Mouse (Mus musculus): Measurements from ENCODE around the gene Pcp4. TPM values are rescaled to one million over a fixed set of nuclear protein-coding genes. Genes with fewer than 3 reads are reported as not detected.

Gene Pcp4
- total RNA-seq, 2 experiments from 2014 or later, result not detected

GRCm38 (mm10) chr16:96481791-96482190 is 14.4 kb downstream of the Pcp4 start:
- ATAC-seq (replicated peaks; ENCODE audit: poor library complexity, severe bottlenecking), result no peak

GRCm38 (mm10) chr16:96487007-96487684 is 19.7 kb downstream of the Pcp4 start:
- ATAC-seq (replicated peaks; ENCODE audit: poor library complexity, severe bottlenecking), result no peak

- ATAC-seq (replicated peaks; ENCODE audit: poor library complexity, severe bottlenecking), result no peak
Measured at GRCm38 (mm10) chr16:96488038-96488437, 20.6 kb downstream of the Pcp4 start.

GRCm38 (mm10) chr16:96491530-96491929 is 24.1 kb downstream of the Pcp4 start:
- ATAC-seq (replicated peaks; ENCODE audit: poor library complexity, severe bottlenecking), result no peak

GRCm38 (mm10) chr16:96494079-96494478 is 26.7 kb downstream of the Pcp4 start:
- no peak for ATAC-seq (replicated peaks; ENCODE audit: poor library complexity, severe bottlenecking)

- ATAC-seq (replicated peaks; ENCODE audit: poor library complexity, severe bottlenecking), result no peak
Measured at GRCm38 (mm10) chr16:96498951-96499350, 31.5 kb downstream of the Pcp4 start.

GRCm38 (mm10) chr16:96501241-96501640 is 33.8 kb downstream of the Pcp4 start:
- no peak for ATAC-seq (replicated peaks; ENCODE audit: poor library complexity, severe bottlenecking)

GRCm38 (mm10) chr16:96502586-96502985 is 35.2 kb downstream of the Pcp4 start:
- no peak for ATAC-seq (replicated peaks; ENCODE audit: poor library complexity, severe bottlenecking)

- no peak for ATAC-seq (replicated peaks; ENCODE audit: poor library complexity, severe bottlenecking)
Measured at GRCm38 (mm10) chr16:96514466-96514865, 47.1 kb downstream of the Pcp4 start.

GRCm38 (mm10) chr16:96527476-96527875 is 60.1 kb downstream of the Pcp4 start:
- ATAC-seq (replicated peaks; ENCODE audit: poor library complexity, severe bottlenecking), result no peak

- ATAC-seq (replicated peaks; ENCODE audit: poor library complexity, severe bottlenecking), result no peak
Measured at GRCm38 (mm10) chr16:96528471-96528870, 61.1 kb downstream of the Pcp4 start.

GRCm38 (mm10) chr16:96529896-96530568 is 62.6 kb downstream of the Pcp4 start:
- ATAC-seq (replicated peaks; ENCODE audit: poor library complexity, severe bottlenecking), result no peak

- ATAC-seq (replicated peaks; ENCODE audit: poor library complexity, severe bottlenecking), result no peak
Measured at GRCm38 (mm10) chr16:96530569-96530898, 63.1 kb downstream of the Pcp4 start.

GRCm38 (mm10) chr16:96531029-96531428 is 63.6 kb downstream of the Pcp4 start:
- no peak for ATAC-seq (replicated peaks; ENCODE audit: poor library complexity, severe bottlenecking)

- peak; percentile 14; the same call in 1 of the 2 replicates for ATAC-seq (replicated peaks; ENCODE audit: poor library complexity, severe bottlenecking)
Measured at GRCm38 (mm10) chr16:96533710-96534109, 66.3 kb downstream of the Pcp4 start.

GRCm38 (mm10) chr16:96535271-96535670 is 67.9 kb downstream of the Pcp4 start:
- no peak for ATAC-seq (replicated peaks; ENCODE audit: poor library complexity, severe bottlenecking)

- ATAC-seq (replicated peaks; ENCODE audit: poor library complexity, severe bottlenecking), result no peak
Measured at GRCm38 (mm10) chr16:96536426-96536825, 69.0 kb downstream of the Pcp4 start.

GRCm38 (mm10) chr16:96539091-96539490 is 71.7 kb downstream of the Pcp4 start:
- no peak for ATAC-seq (replicated peaks; ENCODE audit: poor library complexity, severe bottlenecking)

GRCm38 (mm10) chr16:96541056-96541455 is 73.7 kb downstream of the Pcp4 start:
- ATAC-seq (replicated peaks; ENCODE audit: poor library complexity, severe bottlenecking), result peak; percentile 93

- ATAC-seq (replicated peaks; ENCODE audit: poor library complexity, severe bottlenecking), result no peak
Measured at GRCm38 (mm10) chr16:96552680-96553079, 85.3 kb downstream of the Pcp4 start.

GRCm38 (mm10) chr16:96555412-96555811 is 88.0 kb downstream of the Pcp4 start:
- ATAC-seq (replicated peaks; ENCODE audit: poor library complexity, severe bottlenecking), result no peak

- ATAC-seq (replicated peaks; ENCODE audit: poor library complexity, severe bottlenecking), result no peak
Measured at GRCm38 (mm10) chr16:96556621-96557020, 89.2 kb downstream of the Pcp4 start.
